Mouse (Mus musculus) small intestine, adult 2 months (tissue): Measurements from ENCODE around the gene Lnp1. TPM values are rescaled to one million over a fixed set of nuclear protein-coding genes. Genes with fewer than 3 reads are reported as not detected.

Experiments
- H3K27ac ChIP-seq: fragments of 200-500 bp; 2 replicates; pipeline ENCODE4 v1.5.1; 2012; ENCODE audit warnings: low read depth, low read length, control low read depth, inconsistent platforms; ENCODE audit not compliant: insufficient read depth
- H3K27me3 ChIP-seq: fragments of 200-500 bp; 2 replicates; pipeline ENCODE4 v1.6.1; 2012; ENCODE audit warnings: mild to moderate bottlenecking, moderate library complexity, low read length, inconsistent platforms; ENCODE audit not compliant: control insufficient read depth, insufficient read depth
- H3K36me3 ChIP-seq: fragments of 200-500 bp; 2 replicates; pipeline ENCODE4 v1.6.1; 2012; ENCODE audit warnings: mild to moderate bottlenecking, low read length, control low read depth, inconsistent platforms; ENCODE audit not compliant: control insufficient read depth, insufficient read depth
- H3K4me1 ChIP-seq: fragments of 200-500 bp; 2 replicates; pipeline ENCODE4 v1.6.1; 2012; ENCODE audit warnings: low read length, inconsistent platforms, mixed read lengths; ENCODE audit not compliant: control insufficient read depth, insufficient read depth, insufficient read length
- H3K4me3 ChIP-seq: fragments of 200-500 bp; 2 replicates; pipeline ENCODE4 v1.5.1; 2012; ENCODE audit warnings: low read depth, mild to moderate bottlenecking, control low read depth, inconsistent platforms, low read length, moderate library complexity
- CTCF ChIP-seq: fragments of 200-500 bp; IDR thresholded peaks from 2 replicates; pipeline ENCODE4 v1.5.1; 2012; ENCODE audit warnings: low read depth, mild to moderate bottlenecking, control low read depth, inconsistent platforms, low read length, moderate library complexity, mixed read lengths; ENCODE audit not compliant: insufficient replicate concordance, insufficient read length; ENCODE audit errors: extremely low read depth
- POLR2A ChIP-seq: fragments of 200-500 bp; IDR thresholded peaks from 2 replicates; pipeline ENCODE4 v1.6.1; 2012; ENCODE audit warnings: low read depth, mild to moderate bottlenecking, control low read depth, inconsistent platforms, low read length, moderate library complexity
- WGBS: fragments of 180-500 bp; shearing (Covaris S2); methylation state at CpG from one replicate; pipeline ENCODE4 v1.1.7; 2018; 5-methylcytosine and 5-hydroxymethylcytosine counted together
- polyA plus RNA-seq: library from polyadenylated mRNA; depleted of rRNA; stranded (reverse); fragments of >200 nt; gene quantifications from 2 replicates; pipeline ENCODE4 v1.2.3, GENCODE M21; 2012; rRNA removed

Lnp1 gene
- polyA plus RNA-seq, 1 experiment, result not detected

GRCm38 (mm10) chr16:56867591-56867990, 60.3 kb downstream of the Lnp1 start:
- no peaks in the 10 kb centered on the region for H3K4me1 ChIP-seq
- WGBS, result 74% methylated on average over 4 of the region's 4 CpGs
- H3K36me3 ChIP-seq, result no peaks in the 10 kb centered on the region
- no peak overlapping the region for H3K4me3 ChIP-seq
- no peaks in the 10 kb centered on the region for H3K27me3 ChIP-seq
- TF ChIP-seq CTCF, result no peak
- TF ChIP-seq POLR2A, result no peak
- H3K27ac ChIP-seq, result no peak overlapping the region

Other genes with a start within 250 kb of the Lnp1 start
- 199 and 444 TPM in 2 replicates for gene Tfg, start 210.6 kb downstream of the Lnp1 start, polyA plus RNA-seq
- gene Adgrg7, start 132.2 kb downstream of the Lnp1 start, polyA plus RNA-seq, result 3.0 and 8.0 TPM in 2 replicates
- gene Tmem45a, start 41.9 kb downstream of the Lnp1 start, polyA plus RNA-seq, result 0.24 and 0.25 TPM in 2 replicates
- 0.08 TPM in 1 of 2 replicates, not detected in the other for gene Tmem45a2, start 143.3 kb upstream of the Lnp1 start, polyA plus RNA-seq
- gene Tomm70a, start 193.6 kb upstream of the Lnp1 start, polyA plus RNA-seq, result 8.5 and 9.0 TPM in 2 replicates
- gene Nit2, start 239.3 kb upstream of the Lnp1 start, polyA plus RNA-seq, result 7.9 and 9.8 TPM in 2 replicates